Mouse (Mus musculus) midbrain, embryonic 15.5 days (tissue): ENCODE results near the gene Cmss1. TPM values are rescaled to one million over a fixed set of nuclear protein-coding genes. Genes with fewer than 3 reads are reported as not detected.
"Not testable (repeated sequence)": the region's sequence is repeated elsewhere in the genome, so short reads cannot be mapped to it uniquely, and the experiment has no call there.

Experiments
- ATAC-seq: fragments of 200-750 bp; cut with Nextera tagmentation; replicated peaks from 2 replicates; pipeline ENCODE4 v1.8.0; 2017; ENCODE audit warnings: moderate TSS enrichment
- H3K27ac ChIP-seq: fragments of 300-500 bp; sonication (generic); 2 replicates; pipeline ENCODE4 v1.5.1; 2015; ENCODE audit warnings: mild to moderate bottlenecking, inconsistent platforms
- H3K27me3 ChIP-seq: fragments of 300-500 bp; sonication (generic); replicated peaks from 2 replicates; pipeline ENCODE4 v1.6.1; 2015; ENCODE audit warnings: inconsistent platforms
- H3K36me3 ChIP-seq: fragments of 300-500 bp; sonication (generic); replicated peaks from 2 replicates; pipeline ENCODE4 v1.6.1; 2015; ENCODE audit warnings: inconsistent platforms
- H3K4me1 ChIP-seq: fragments of 300-500 bp; sonication (generic); 2 replicates; pipeline ENCODE4 v1.6.1; 2015; ENCODE audit warnings: inconsistent platforms
- H3K4me2 ChIP-seq: fragments of 300-500 bp; sonication (generic); 2 replicates; pipeline ENCODE4 v1.6.1; 2015; ENCODE audit warnings: inconsistent platforms, mild to moderate bottlenecking, moderate library complexity
- H3K4me3 ChIP-seq: fragments of 300-500 bp; sonication (generic); 2 replicates; pipeline ENCODE4 v1.5.1; 2015; ENCODE audit warnings: mild to moderate bottlenecking, inconsistent platforms
- H3K9ac ChIP-seq: fragments of 300-500 bp; sonication (generic); 2 replicates; pipeline ENCODE4 v1.6.1; 2015; ENCODE audit warnings: mild to moderate bottlenecking, inconsistent platforms
- H3K9me3 ChIP-seq: fragments of 300-500 bp; sonication (generic); 2 replicates; pipeline ENCODE4 v1.6.1; 2016; ENCODE audit warnings: inconsistent platforms
- WGBS: fragments of 180-500 bp; shearing (Covaris S2); methylation state at CpG from one replicate; pipeline ENCODE4 v1.1.7; 2015; ENCODE audit warnings: mixed read lengths; 5-methylcytosine and 5-hydroxymethylcytosine counted together
- polyA plus RNA-seq: library from polyadenylated mRNA; unstranded; fragments of >200 nt; fragmentation: Nextera tagmentation; extraction: Ambion mirVana; gene quantifications from 2 replicates; pipeline ENCODE4 v1.2.1, GENCODE M21; 2015

The Cmss1 gene
- polyA plus RNA-seq, 1 experiment from 2014 or later: 36.4 TPM

GRCm38 (mm10) chr16:57403825-57404224 lies 202.8 kb downstream of the Cmss1 start:
- no peak overlapping the region for H3K4me3 ChIP-seq
- H3K9me3 ChIP-seq: no peaks in the 10 kb centered on the region
- no peaks in the 10 kb centered on the region for H3K27me3 ChIP-seq
- H3K4me2 ChIP-seq: no peak overlapping the region
- no peak overlapping the region for H3K9ac ChIP-seq
- peak; percentile 40; the same call in 1 of the 2 replicates for ATAC-seq
- H3K36me3 ChIP-seq: no peaks in the 10 kb centered on the region
- WGBS: 81% methylated on average over 5 of the region's 5 CpGs
- no peaks in the 10 kb centered on the region for H3K4me1 ChIP-seq
- no peak overlapping the region for H3K27ac ChIP-seq

- no peaks in the 10 kb centered on the region for H3K36me3 ChIP-seq
- WGBS: 89% methylated on average over 4 of the region's 4 CpGs
Measured at GRCm38 (mm10) chr16:57402910-57403309, 203.8 kb downstream of the Cmss1 start.

GRCm38 (mm10) chr16:57401702-57402101 lies 205.0 kb downstream of the Cmss1 start:
- Histone ChIP-seq H3K9me3 (no peaks in the 10 kb centered on the region), H3K27me3 (no peaks in the 10 kb centered on the region), H3K4me2 (no peak overlapping the region), H3K27ac (no peak overlapping the region), H3K36me3 (no peaks in the 10 kb centered on the region), H3K4me3 (no peak overlapping the region), H3K4me1 (no peaks in the 10 kb centered on the region), H3K9ac (no peak overlapping the region)
- no peak for ATAC-seq
- WGBS: 55% methylated on average over 6 of the region's 6 CpGs

More at GRCm38 (mm10) chr16:57402910-57403309, 203.8 kb downstream of the Cmss1 start:
- no peaks in the 10 kb centered on the region for H3K9me3 ChIP-seq
- no peak overlapping the region for H3K9ac ChIP-seq
- no peak overlapping the region for H3K4me2 ChIP-seq
- H3K27ac ChIP-seq: no peak overlapping the region
- no peaks in the 10 kb centered on the region for H3K4me1 ChIP-seq
- H3K27me3 ChIP-seq: no peaks in the 10 kb centered on the region
- no peak for ATAC-seq
- H3K4me3 ChIP-seq: no peak overlapping the region

- H3K4me1 ChIP-seq: no peaks in the 10 kb centered on the region
- H3K27me3 ChIP-seq: no peaks in the 10 kb centered on the region
- H3K27ac ChIP-seq: no peak overlapping the region
- H3K9ac ChIP-seq: no peak overlapping the region
- ATAC-seq: no peak
- H3K4me3 ChIP-seq: no peak overlapping the region
- H3K9me3 ChIP-seq: no peaks in the 10 kb centered on the region
- no peaks in the 10 kb centered on the region for H3K36me3 ChIP-seq
- WGBS: 85% methylated on average over 10 of the region's 10 CpGs
- no peak overlapping the region for H3K4me2 ChIP-seq
Measured at GRCm38 (mm10) chr16:57399566-57399965, 207.1 kb downstream of the Cmss1 start.

- H3K9me3 ChIP-seq: no peaks in the 10 kb centered on the region
- no peak overlapping the region for H3K9ac ChIP-seq
- H3K27me3 ChIP-seq: no peaks in the 10 kb centered on the region
- no peak overlapping the region for H3K27ac ChIP-seq
- H3K4me3 ChIP-seq: no peak overlapping the region
- WGBS: 62% methylated on average over 18 of the region's 18 CpGs
- H3K4me2 ChIP-seq: no peak overlapping the region
- no peaks in the 10 kb centered on the region for H3K4me1 ChIP-seq
- H3K36me3 ChIP-seq: no peaks in the 10 kb centered on the region
- peak; percentile 60 for ATAC-seq
Measured at GRCm38 (mm10) chr16:57398387-57399214, 208.1 kb downstream of the Cmss1 start.

- H3K4me1 ChIP-seq: no peaks in the 10 kb centered on the region
- 81% methylated on average over 6 of the region's 6 CpGs for WGBS
Measured at GRCm38 (mm10) chr16:57397845-57398244, 208.8 kb downstream of the Cmss1 start.

GRCm38 (mm10) chr16:57396249-57396648 lies 210.4 kb downstream of the Cmss1 start:
- 82% methylated on average over 6 of the region's 6 CpGs for WGBS

More at GRCm38 (mm10) chr16:57397845-57398244, 208.8 kb downstream of the Cmss1 start:
- no peaks in the 10 kb centered on the region for H3K36me3 ChIP-seq
- no peak overlapping the region for H3K4me2 ChIP-seq
- no peak overlapping the region for H3K27ac ChIP-seq
- H3K9ac ChIP-seq: no peak overlapping the region
- no peak for ATAC-seq
- H3K4me3 ChIP-seq: no peak overlapping the region
- H3K27me3 ChIP-seq: no peaks in the 10 kb centered on the region
- no peaks in the 10 kb centered on the region for H3K9me3 ChIP-seq

GRCm38 (mm10) chr16:57393161-57393560 lies 213.5 kb downstream of the Cmss1 start:
- no peak overlapping the region for H3K9ac ChIP-seq
- H3K27ac ChIP-seq: no peak overlapping the region
- no peaks in the 10 kb centered on the region for H3K27me3 ChIP-seq
- H3K36me3 ChIP-seq: no peaks in the 10 kb centered on the region
- no peak overlapping the region for H3K4me2 ChIP-seq
- H3K4me3 ChIP-seq: no peak overlapping the region
- no peak for ATAC-seq
- no peaks in the 10 kb centered on the region for H3K9me3 ChIP-seq
- no peaks in the 10 kb centered on the region for H3K4me1 ChIP-seq
- WGBS: 64% methylated on average over 11 of the region's 11 CpGs

More at GRCm38 (mm10) chr16:57396249-57396648, 210.4 kb downstream of the Cmss1 start:
- Histone ChIP-seq H3K36me3 (no peaks in the 10 kb centered on the region), H3K9me3 (no peaks in the 10 kb centered on the region), H3K4me3 (no peak overlapping the region), H3K27me3 (no peaks in the 10 kb centered on the region), H3K4me2 (no peak overlapping the region), H3K4me1 (no peaks in the 10 kb centered on the region), H3K27ac (no peak overlapping the region), H3K9ac (no peak overlapping the region)
- ATAC-seq: no peak

- H3K27me3 ChIP-seq: no peaks in the 10 kb centered on the region
- no peak overlapping the region for H3K27ac ChIP-seq
- no peak overlapping the region for H3K4me2 ChIP-seq
- H3K4me1 ChIP-seq: no peaks in the 10 kb centered on the region
- no peak overlapping the region for H3K9ac ChIP-seq
- no peaks in the 10 kb centered on the region for H3K9me3 ChIP-seq
- no peaks in the 10 kb centered on the region for H3K36me3 ChIP-seq
- 72% methylated on average over 2 of the region's 2 CpGs for WGBS
- H3K4me3 ChIP-seq: no peak overlapping the region
- ATAC-seq: no peak
Measured at GRCm38 (mm10) chr16:57392461-57392860, 214.2 kb downstream of the Cmss1 start.

- WGBS: 31% methylated on average over 29 of the region's 39 CpGs
- H3K4me2 ChIP-seq, H3K9ac ChIP-seq, H3K9me3 ChIP-seq, H3K27ac ChIP-seq, H3K27me3 ChIP-seq, H3K4me3 ChIP-seq, H3K4me1 ChIP-seq, H3K36me3 ChIP-seq, ATAC-seq: not testable (repeated sequence)
Measured at GRCm38 (mm10) chr16:57391171-57391570, 215.5 kb downstream of the Cmss1 start.

GRCm38 (mm10) chr16:57389566-57390251 lies 217.0 kb downstream of the Cmss1 start:
- Histone ChIP-seq H3K4me2 (no peak overlapping the region), H3K4me1 (no peaks in the 10 kb centered on the region), H3K4me3 (no peak overlapping the region), H3K9me3 (no peaks in the 10 kb centered on the region), H3K9ac (no peak overlapping the region), H3K27me3 (no peaks in the 10 kb centered on the region), H3K36me3 (no peaks in the 10 kb centered on the region), H3K27ac (no peak overlapping the region)
- WGBS: 93% methylated on average over 15 of the region's 15 CpGs
- ATAC-seq: no peak

- no peaks in the 10 kb centered on the region for H3K9me3 ChIP-seq
- no peak for ATAC-seq
- no peaks in the 10 kb centered on the region for H3K36me3 ChIP-seq
- no peaks in the 10 kb centered on the region for H3K27me3 ChIP-seq
- no peak overlapping the region for H3K27ac ChIP-seq
- H3K4me3 ChIP-seq: no peak overlapping the region
- no peak overlapping the region for H3K9ac ChIP-seq
- no peak overlapping the region for H3K4me2 ChIP-seq
- no peaks in the 10 kb centered on the region for H3K4me1 ChIP-seq
- 97% methylated on average over 2 of the region's 2 CpGs for WGBS
Measured at GRCm38 (mm10) chr16:57384274-57384673, 222.4 kb downstream of the Cmss1 start.
